Mouse (Mus musculus): ENCODE results near the gene Nudt16. TPM values are rescaled to one million over a fixed set of nuclear protein-coding genes. Genes with fewer than 3 reads are reported as not detected.
"Not testable (repeated sequence)": the region's sequence is repeated elsewhere in the genome, so short reads cannot be mapped to it uniquely, and the experiment has no call there.

The Nudt16 gene
- total RNA-seq (2021): 10 to 100 TPM; 11.9 to 18.1 TPM
- long read RNA-seq, experiment 1, transcript Nudt16-201 (3 exons, 1,631 nt): major isoform, 29 of 30 reads
- long read RNA-seq, experiment 1, partial matches to known transcripts: 1 of 30 reads
- long read RNA-seq, experiment 1, other reads (novel, unspliced or antisense): 0 of 30 reads
- long read RNA-seq, experiment 2, transcript Nudt16-201 (3 exons, 1,631 nt): major isoform, 13 of 15 reads
- long read RNA-seq, experiment 2, partial matches to known transcripts: 1 of 15 reads
- long read RNA-seq, experiment 2, other reads (novel, unspliced or antisense): 0 of 15 reads

DNA sequence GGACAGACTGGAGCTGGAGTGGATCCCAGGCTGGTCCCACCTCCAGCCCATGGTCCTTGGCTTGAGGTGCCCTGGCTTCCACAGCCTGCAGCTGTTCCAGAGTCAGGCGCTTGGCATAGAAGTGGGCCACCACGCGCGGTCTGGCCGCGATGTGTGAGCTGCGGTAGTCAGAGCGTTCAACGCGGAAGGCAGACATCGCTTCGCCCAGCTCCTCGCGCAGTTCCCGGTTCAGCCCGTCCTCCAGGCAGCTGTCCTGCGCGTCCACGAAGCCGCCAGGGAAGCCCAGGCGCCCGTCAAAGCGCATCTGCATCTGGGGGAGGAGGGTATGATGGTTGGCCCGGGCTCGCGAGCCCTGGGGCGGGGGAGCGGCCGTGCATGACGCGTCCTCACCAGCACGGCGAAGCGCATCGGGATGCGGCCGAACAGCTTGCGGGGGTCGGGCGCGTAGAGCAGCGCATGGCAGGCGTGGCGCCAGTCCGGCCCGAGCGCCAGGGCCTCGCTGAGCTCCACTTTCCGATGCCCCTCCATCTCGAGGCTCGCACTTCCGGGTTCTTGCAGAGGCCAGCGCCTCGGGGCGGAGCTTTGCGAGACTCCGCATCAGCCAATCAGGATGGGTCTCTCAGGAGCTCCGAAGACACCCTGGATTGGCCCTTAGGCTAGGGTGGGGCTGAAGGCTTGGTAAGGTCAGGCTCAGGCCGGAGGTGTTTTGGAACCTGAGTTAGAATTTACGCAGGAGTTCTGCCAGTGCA is at the start of gene Nudt16:
Gene Nudt16, minus strand, starts transcription at position 572 of the 749 bp plus-strand sequence.
- DNase-seq: peak; percentile 92 to 94

GRCm38 (mm10) chr9:105144992-105145391 is 13.4 kb upstream of the Nudt16 start, which contains the start of gene 1700080E11Rik:
TSS of gene 1700080E11Rik (minus strand) at chr9:105145092.
- DNase-seq: no peak

DNA sequence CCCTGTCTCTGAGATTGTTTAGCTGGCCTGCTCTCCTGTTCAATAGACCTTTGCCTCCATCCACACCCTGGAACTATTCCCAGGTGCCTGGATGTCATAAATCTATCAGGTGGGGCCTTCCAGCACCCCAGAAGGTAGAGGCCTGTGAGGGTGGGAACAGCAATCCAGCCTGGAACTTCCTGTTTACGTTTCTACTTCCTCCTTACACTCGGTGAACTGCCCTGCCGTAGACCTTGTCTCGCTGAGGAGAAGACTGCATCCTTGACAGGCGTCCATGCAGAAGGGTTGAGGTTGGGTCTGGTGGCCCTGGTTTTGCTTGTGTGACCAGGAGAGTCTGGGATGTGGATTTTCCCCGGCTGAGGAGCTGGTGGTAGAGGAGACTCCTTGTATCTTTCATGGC is 7.6 kb upstream of the Nudt16 start:
- no peak for DNase-seq

GRCm38 (mm10) chr9:105136404-105136803 is 4.8 kb upstream of the Nudt16 start:
- DNase-seq: no peak

- no peak for DNase-seq
Observed at GRCm38 (mm10) chr9:105134536-105134935, 2.9 kb upstream of the Nudt16 start.

DNA sequence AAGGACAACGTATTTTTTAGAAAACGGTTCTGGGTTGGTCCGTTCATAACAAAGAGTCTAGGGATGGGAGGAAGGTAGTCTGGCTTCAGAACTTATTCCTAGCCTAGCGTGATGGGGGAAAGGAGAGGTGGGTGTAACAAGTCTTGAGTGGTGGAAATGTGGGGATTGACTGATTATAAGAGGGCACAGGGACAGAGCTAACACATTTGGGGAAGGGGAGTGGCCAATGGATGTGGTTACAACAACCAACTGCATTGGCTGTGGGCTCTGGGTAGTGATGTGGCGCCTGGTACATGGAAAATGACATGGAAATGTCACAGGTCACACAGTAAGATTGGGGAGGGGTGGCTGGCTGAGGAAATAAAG is 361 bp upstream of the Nudt16 start:
- no peak for DNase-seq

DNA sequence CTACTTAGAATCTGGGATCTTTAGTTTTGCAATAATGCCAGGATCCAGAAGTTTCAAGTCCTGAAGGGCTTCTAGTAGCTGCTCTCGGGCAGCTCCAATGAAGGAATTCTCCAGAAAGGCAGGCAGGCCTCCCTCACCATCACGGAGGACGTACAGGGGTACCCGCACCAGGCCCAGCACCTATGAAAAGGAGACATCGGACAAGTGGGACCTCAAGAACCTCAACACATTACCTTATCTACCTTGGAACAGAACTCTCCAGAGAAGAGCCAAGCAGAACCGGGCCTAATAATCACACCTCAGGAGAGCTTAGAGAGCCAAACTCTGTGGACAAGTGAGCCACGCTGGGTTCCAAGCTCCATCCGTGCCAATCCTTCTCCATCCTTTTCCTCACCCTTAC is 1.3 kb downstream of the Nudt16 start:
- DNase-seq: no peak

- DNase-seq: not testable (repeated sequence)
Observed at GRCm38 (mm10) chr9:105125206-105125605, 6.4 kb downstream of the Nudt16 start.

- DNase-seq: no peak
Observed at GRCm38 (mm10) chr9:105103893-105104292, 27.7 kb downstream of the Nudt16 start.

GRCm38 (mm10) chr9:105101911-105102310 is 29.7 kb downstream of the Nudt16 start:
- DNase-seq: no peak

- DNase-seq: no peak
Observed at GRCm38 (mm10) chr9:105100807-105101570, 30.6 kb downstream of the Nudt16 start.

DNA sequence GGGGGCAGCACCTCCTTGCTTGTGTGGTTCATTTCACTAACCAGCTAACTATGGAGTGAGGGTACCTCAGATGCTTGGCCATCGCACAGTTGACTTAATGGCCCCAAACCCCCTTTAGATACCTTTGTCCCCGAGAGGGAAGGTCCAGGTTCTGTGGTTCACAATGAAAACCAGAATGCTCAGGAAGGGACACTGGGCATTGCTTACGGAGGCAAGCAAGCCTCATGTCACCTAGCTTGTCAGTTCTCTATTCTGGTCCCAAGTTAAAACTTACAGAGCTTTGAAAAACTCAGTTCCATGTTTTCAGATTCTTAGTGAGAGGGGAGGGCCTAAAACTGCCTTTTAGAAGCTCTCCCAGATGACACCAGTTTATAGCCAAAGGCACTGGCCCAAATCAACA is 51.4 kb downstream of the Nudt16 start:
- DNase-seq: no peak

Other genes starting within 250 kb of the Nudt16 start
- 10 to 100 TPM; 91.1 to 95.3 TPM for gene Mrpl3, start 78.6 kb downstream of the Nudt16 start, total RNA-seq (2021)
- gene 1700080E11Rik, start 13.3 kb upstream of the Nudt16 start, total RNA-seq (2021): not detected

All from adrenal gland, postnatal 36 days (tissue).